Mouse (Mus musculus): ENCODE data around the gene Xpa.

DNA sequence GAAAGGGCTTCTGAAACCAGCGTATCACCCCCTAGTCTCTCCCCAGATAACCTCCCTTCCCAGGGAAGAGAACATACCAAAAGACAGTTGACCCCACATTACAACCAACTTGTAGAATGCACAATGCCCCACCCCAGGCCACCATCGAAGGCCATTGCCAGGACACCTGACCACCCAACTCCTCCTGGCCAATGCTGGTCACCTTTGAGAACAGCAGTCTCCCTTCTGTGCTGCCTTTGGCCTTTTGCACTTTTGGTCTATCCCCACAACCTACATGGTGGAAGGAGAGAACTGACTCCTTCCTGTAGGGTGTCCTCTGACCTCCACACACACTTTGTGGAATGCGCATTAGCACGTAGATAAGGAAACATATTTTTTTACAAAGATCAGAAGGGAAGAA, 78.6 kb downstream of the Xpa start:
- TF ChIP-seq CTCF (IDR thresholded peaks at IDR 0.05; ENCODE audit: borderline replicate concordance, extremely low read depth, insufficient read depth, insufficient read length) (no peak), POLR2A (IDR thresholded peaks at IDR 0.05; ENCODE audit: borderline replicate concordance, extremely low read depth, insufficient read depth, insufficient read length, poor library complexity, severe bottlenecking) (no peak)
